Mouse (Mus musculus) heart, embryonic 15.5 days (tissue): Measurements from ENCODE around the gene Tmco1. TPM values are rescaled to one million over a fixed set of nuclear protein-coding genes. Genes with fewer than 3 reads are reported as not detected.

Source experiments
- ATAC-seq: fragments of 200-750 bp; cut with Nextera tagmentation; replicated peaks from 2 replicates; pipeline ENCODE4 v1.8.0; 2017; ENCODE audit warnings: low read depth, moderate TSS enrichment; ENCODE audit not compliant: insufficient number of reproducible peaks, insufficient read depth, low FRiP score
- H3K27ac ChIP-seq: fragments of 300-500 bp; sonication (generic); 2 replicates; pipeline ENCODE4 v1.5.1; 2015; ENCODE audit warnings: mild to moderate bottlenecking, inconsistent platforms
- H3K27me3 ChIP-seq: fragments of 300-500 bp; sonication (generic); 2 replicates; pipeline ENCODE4 v1.6.1; 2015; ENCODE audit warnings: inconsistent platforms
- H3K36me3 ChIP-seq: fragments of 300-500 bp; sonication (generic); 2 replicates; pipeline ENCODE4 v1.6.1; 2015; ENCODE audit warnings: mild to moderate bottlenecking, inconsistent platforms
- H3K4me1 ChIP-seq: fragments of 300-500 bp; sonication (generic); replicated peaks from 2 replicates; pipeline ENCODE4 v1.6.1; 2015; ENCODE audit warnings: inconsistent platforms
- H3K4me2 ChIP-seq: fragments of 300-500 bp; sonication (generic); 2 replicates; pipeline ENCODE4 v1.6.1; 2015; ENCODE audit warnings: inconsistent platforms, mild to moderate bottlenecking, moderate library complexity
- H3K4me3 ChIP-seq: fragments of 300-500 bp; sonication (generic); 2 replicates; pipeline ENCODE4 v1.5.1; 2015; ENCODE audit warnings: mild to moderate bottlenecking, inconsistent platforms
- H3K9ac ChIP-seq: fragments of 300-500 bp; sonication (generic); 2 replicates; pipeline ENCODE4 v1.6.1; 2015; ENCODE audit warnings: mild to moderate bottlenecking, inconsistent platforms
- H3K9me3 ChIP-seq: fragments of 300-500 bp; sonication (generic); replicated peaks from 2 replicates; pipeline ENCODE4 v1.6.1; 2016; ENCODE audit warnings: inconsistent platforms
- WGBS: fragments of 180-500 bp; shearing (Covaris S2); methylation state at CpG from one replicate; pipeline ENCODE4 v1.1.7; 2015; ENCODE audit warnings: mixed read lengths; 5-methylcytosine and 5-hydroxymethylcytosine counted together
- polyA plus RNA-seq: library from polyadenylated mRNA; unstranded; fragments of >200 nt; fragmentation: Nextera tagmentation; extraction: Ambion mirVana; gene quantifications from 2 replicates; pipeline ENCODE4 v1.2.1, GENCODE M21; 2015

Tmco1 gene
- 77.2 and 81.9 TPM in 2 replicates for polyA plus RNA-seq

- Histone ChIP-seq H3K9me3 (no peaks in the 10 kb centered on the region), H3K4me2 (peak within 1 kb of the TSS; percentile 77), H3K4me3 (peak within 1 kb of the TSS; percentile 90), H3K4me1 (peaks cover 8% of the 10 kb centered on the region; the same call in 1 of the 2 replicates), H3K36me3 (peaks cover 3% of the 10 kb centered on the region; the same call in 1 of the 2 replicates), H3K9ac (peak within 1 kb of the TSS; percentile 93), H3K27ac (peak within 1 kb of the TSS; percentile 88), H3K27me3 (0 out of 2 replicates have a peak, but pooled peaks cover 2% of the 10 kb centered on the region)
- peak; percentile 98 for ATAC-seq
- under 1% methylated on average over 82 of the region's 82 CpGs for WGBS
These were observed at the start of gene Tmco1 for GRCm38 (mm10) chr1:167308261-167309054. Gene Tmco1 (plus strand): TSS chr1:167308378.

- H3K4me1 ChIP-seq, result peaks cover 44% of the 10 kb centered on the region
- no peak; the same call in 1 of the 2 replicates for ATAC-seq
- H3K27me3 ChIP-seq, result no peaks in the 10 kb centered on the region
- peak overlapping the region; percentile 48 for H3K4me2 ChIP-seq
- WGBS, result 18% methylated on average over 10 of the region's 10 CpGs
- peak overlapping the region; percentile 40 for H3K27ac ChIP-seq
- no peak overlapping the region for H3K9ac ChIP-seq
- peak overlapping the region; percentile 2; the same call in 1 of the 2 replicates for H3K4me3 ChIP-seq
- no peaks in the 10 kb centered on the region for H3K9me3 ChIP-seq
- H3K36me3 ChIP-seq, result no peaks in the 10 kb centered on the region
These were observed 48.5 kb upstream of the Tmco1 start for GRCm38 (mm10) chr1:167259702-167260101.

GRCm38 (mm10) chr1:167261750-167262149 lies 46.4 kb upstream of the Tmco1 start:
- WGBS, result 77% methylated on average over 11 of the region's 11 CpGs
- no peak; the same call in 1 of the 2 replicates for ATAC-seq

GRCm38 (mm10) chr1:167262489-167263041 lies 45.6 kb upstream of the Tmco1 start:
- H3K4me2 ChIP-seq, result no peak overlapping the region
- H3K36me3 ChIP-seq, result no peaks in the 10 kb centered on the region
- WGBS, result 48% methylated on average over 10 of the region's 10 CpGs
- H3K9ac ChIP-seq, result no peak overlapping the region
- no peaks in the 10 kb centered on the region for H3K27me3 ChIP-seq
- no peaks in the 10 kb centered on the region for H3K9me3 ChIP-seq
- ATAC-seq, result no peak
- peaks cover 42% of the 10 kb centered on the region for H3K4me1 ChIP-seq
- no peak overlapping the region for H3K4me3 ChIP-seq
- H3K27ac ChIP-seq, result no peak overlapping the region

More at GRCm38 (mm10) chr1:167261750-167262149, 46.4 kb upstream of the Tmco1 start:
- H3K9me3 ChIP-seq, result no peaks in the 10 kb centered on the region
- no peak overlapping the region for H3K9ac ChIP-seq
- H3K4me1 ChIP-seq, result peaks cover 47% of the 10 kb centered on the region
- no peaks in the 10 kb centered on the region for H3K27me3 ChIP-seq
- no peak overlapping the region for H3K4me3 ChIP-seq
- no peak overlapping the region for H3K27ac ChIP-seq
- no peak overlapping the region for H3K4me2 ChIP-seq
- no peaks in the 10 kb centered on the region for H3K36me3 ChIP-seq

- WGBS, result 79% methylated on average over 4 of the region's 4 CpGs
- Histone ChIP-seq H3K9me3 (no peaks in the 10 kb centered on the region), H3K4me1 (peaks cover 55% of the 10 kb centered on the region), H3K36me3 (no peaks in the 10 kb centered on the region), H3K4me3 (no peak overlapping the region), H3K9ac (no peak overlapping the region), H3K27ac (no peak overlapping the region), H3K4me2 (no peak overlapping the region), H3K27me3 (no peaks in the 10 kb centered on the region)
- no peak for ATAC-seq
These were observed 42.8 kb upstream of the Tmco1 start for GRCm38 (mm10) chr1:167265366-167265765.

- Histone ChIP-seq H3K27ac (no peak overlapping the region), H3K27me3 (no peaks in the 10 kb centered on the region), H3K9me3 (no peaks in the 10 kb centered on the region), H3K4me3 (no peak overlapping the region), H3K9ac (no peak overlapping the region), H3K36me3 (no peaks in the 10 kb centered on the region), H3K4me2 (no peak overlapping the region), H3K4me1 (peaks cover 63% of the 10 kb centered on the region)
- no peak for ATAC-seq
- WGBS, result 76% methylated on average over 3 of the region's 3 CpGs
These were observed 41.5 kb upstream of the Tmco1 start for GRCm38 (mm10) chr1:167266720-167267119.

- peak overlapping the region; percentile 11; the same call in 1 of the 2 replicates for H3K9ac ChIP-seq
- H3K4me1 ChIP-seq, result peaks cover 57% of the 10 kb centered on the region
These were observed 39.7 kb upstream of the Tmco1 start for GRCm38 (mm10) chr1:167268360-167269063.

GRCm38 (mm10) chr1:167269350-167269811 lies 38.8 kb upstream of the Tmco1 start:
- peak overlapping the region; percentile 96 for H3K27ac ChIP-seq
- H3K9me3 ChIP-seq, result no peaks in the 10 kb centered on the region
- H3K36me3 ChIP-seq, result no peaks in the 10 kb centered on the region
- peak overlapping the region; percentile 31 for H3K4me3 ChIP-seq
- WGBS, result 14% methylated on average over 14 of the region's 14 CpGs
- H3K9ac ChIP-seq, result peak overlapping the region; percentile 20; the same call in 1 of the 2 replicates
- H3K4me2 ChIP-seq, result peak overlapping the region; percentile 68
- peak; percentile 33; the same call in 1 of the 2 replicates for ATAC-seq
- H3K27me3 ChIP-seq, result no peaks in the 10 kb centered on the region
- H3K4me1 ChIP-seq, result peaks cover 63% of the 10 kb centered on the region

More at GRCm38 (mm10) chr1:167268360-167269063, 39.7 kb upstream of the Tmco1 start:
- 71% methylated on average over 9 of the region's 9 CpGs for WGBS
- Histone ChIP-seq H3K4me2 (peak overlapping the region; percentile 68; the same call in 1 of the 2 replicates), H3K4me3 (no peak overlapping the region), H3K9me3 (no peaks in the 10 kb centered on the region), H3K27ac (peak overlapping the region; percentile 96), H3K27me3 (no peaks in the 10 kb centered on the region), H3K36me3 (no peaks in the 10 kb centered on the region)
- no peak for ATAC-seq

- ATAC-seq, result peak; percentile 76
- peak overlapping the region; percentile 20; the same call in 1 of the 2 replicates for H3K9ac ChIP-seq
- 6% methylated on average over 6 of the region's 6 CpGs for WGBS
These were observed 38.3 kb upstream of the Tmco1 start for GRCm38 (mm10) chr1:167269856-167270270.

GRCm38 (mm10) chr1:167270342-167271111 lies 37.7 kb upstream of the Tmco1 start:
- peak overlapping the region; percentile 68 for H3K4me2 ChIP-seq
- peak; percentile 44 for ATAC-seq
- 0 out of 2 replicates have a peak overlapping the region, but pooled peaks have one; percentile 25 for H3K9ac ChIP-seq
- peak overlapping the region; percentile 96 for H3K27ac ChIP-seq
- no peaks in the 10 kb centered on the region for H3K9me3 ChIP-seq
- H3K27me3 ChIP-seq, result no peaks in the 10 kb centered on the region
- 13% methylated on average over 19 of the region's 19 CpGs for WGBS
- H3K4me1 ChIP-seq, result peaks cover 61% of the 10 kb centered on the region
- peak overlapping the region; percentile 31 for H3K4me3 ChIP-seq
- H3K36me3 ChIP-seq, result no peaks in the 10 kb centered on the region

More at GRCm38 (mm10) chr1:167269856-167270270, 38.3 kb upstream of the Tmco1 start:
- H3K27me3 ChIP-seq, result no peaks in the 10 kb centered on the region
- peak overlapping the region; percentile 31 for H3K4me3 ChIP-seq
- no peaks in the 10 kb centered on the region for H3K9me3 ChIP-seq
- peaks cover 66% of the 10 kb centered on the region for H3K4me1 ChIP-seq
- peak overlapping the region; percentile 68 for H3K4me2 ChIP-seq
- peak overlapping the region; percentile 96 for H3K27ac ChIP-seq
- H3K36me3 ChIP-seq, result no peaks in the 10 kb centered on the region
